ENCODE assay signal across 8 mouse cellular contexts in the genomic region with DNA sequence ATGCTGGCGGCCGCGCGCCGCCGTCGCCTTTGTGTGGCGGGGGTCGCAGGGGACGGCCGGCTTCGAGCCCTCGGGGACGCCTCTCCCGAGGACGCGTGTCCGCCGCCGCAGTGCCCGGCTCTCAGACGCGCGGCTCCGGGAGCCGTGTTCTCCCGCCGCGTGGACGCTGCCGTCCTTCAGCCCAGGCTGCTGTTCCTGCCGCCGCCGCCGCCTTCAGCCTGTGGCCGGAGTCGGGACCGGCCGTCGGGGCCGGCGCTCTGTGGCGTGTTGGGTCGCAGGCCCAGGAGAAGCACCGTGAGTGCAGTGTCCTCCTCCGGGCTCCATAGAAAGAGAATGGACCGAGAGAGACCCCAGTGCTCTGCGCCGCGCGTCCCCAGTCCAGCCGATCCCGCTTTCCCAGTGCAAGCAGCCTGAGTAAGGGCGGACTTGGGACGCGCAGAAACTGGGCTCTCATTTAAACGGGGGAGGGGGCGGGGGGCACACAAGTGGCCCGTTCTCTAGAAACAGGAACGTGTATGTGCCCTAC. TPM values are rescaled to one million over a fixed set of nuclear protein-coding genes. Genes with fewer than 3 reads are reported as not detected.
A peak's percentile ranks its signal among the peaks of the same experiment; 100 is the strongest.
DNase-seq lines count a peak whose midpoint lies in the region; ATAC-seq lines count a peak whose summit lies in the region.

No protein-coding gene starts in this region.

- peak; percentile 22 for ATAC-seq in inflammation-experienced regulatory T-cells, adult 6 months

- peak; percentile 17 for DNase-seq in ovary, adult 18-20 months (ENCODE audit: low spot score)
- no peak for DNase-seq in ovary, postnatal 14 days (ENCODE audit: low spot score)
- peak; percentile 70 to 72 for DNase-seq in cerebellum, postnatal 14 days
- DNase-seq in frontal cortex, postnatal 10 days (ENCODE audit: low spot score in 2 of 2) = peak; percentile 25 to 52
- peak; percentile 59 for DNase-seq in left cerebral cortex, postnatal 4 days
- DNase-seq in mesoderm, embryonic 11.5 days (ENCODE audit: low read depth, low spot score) = peak; percentile 60
- DNase-seq in spleen, postnatal 4 days (ENCODE audit: low spot score in 2 of 2) = peak; percentile 42 to 78

- intact Hi-C loops in left cerebral cortex, postnatal 4 days (cut with DNase I) = no loop called here

RNA-seq across cellular contexts. Expression of gene Slc4a7, which starts 1.3 kb away (rescaled TPM):
- polyA plus RNA-seq in inflammation-experienced regulatory T-cells, adult 6 months (2017; shearing (Covaris generic)) = 10 to 100 TPM; 33.3 to 47.0 (median 39.2) TPM
- 10 to 100 TPM; 56.0 TPM for total RNA-seq in left cerebral cortex, postnatal 4 days (2021)
